Mouse (Mus musculus) stomach, postnatal 0 days (tissue): ENCODE data around the gene Mt1.

Source experiments
- CTCF ChIP-seq: IDR thresholded peaks from 2 replicates; pipeline ENCODE4 v1.5.1; 2016; ENCODE audit warnings: antibody characterized with exemption, low read depth, mild to moderate bottlenecking, moderate library complexity
- EP300 ChIP-seq: optimal IDR thresholded peaks from 2 replicates; pipeline ENCODE3; 2016; ENCODE audit warnings: antibody characterized with exemption

DNA sequence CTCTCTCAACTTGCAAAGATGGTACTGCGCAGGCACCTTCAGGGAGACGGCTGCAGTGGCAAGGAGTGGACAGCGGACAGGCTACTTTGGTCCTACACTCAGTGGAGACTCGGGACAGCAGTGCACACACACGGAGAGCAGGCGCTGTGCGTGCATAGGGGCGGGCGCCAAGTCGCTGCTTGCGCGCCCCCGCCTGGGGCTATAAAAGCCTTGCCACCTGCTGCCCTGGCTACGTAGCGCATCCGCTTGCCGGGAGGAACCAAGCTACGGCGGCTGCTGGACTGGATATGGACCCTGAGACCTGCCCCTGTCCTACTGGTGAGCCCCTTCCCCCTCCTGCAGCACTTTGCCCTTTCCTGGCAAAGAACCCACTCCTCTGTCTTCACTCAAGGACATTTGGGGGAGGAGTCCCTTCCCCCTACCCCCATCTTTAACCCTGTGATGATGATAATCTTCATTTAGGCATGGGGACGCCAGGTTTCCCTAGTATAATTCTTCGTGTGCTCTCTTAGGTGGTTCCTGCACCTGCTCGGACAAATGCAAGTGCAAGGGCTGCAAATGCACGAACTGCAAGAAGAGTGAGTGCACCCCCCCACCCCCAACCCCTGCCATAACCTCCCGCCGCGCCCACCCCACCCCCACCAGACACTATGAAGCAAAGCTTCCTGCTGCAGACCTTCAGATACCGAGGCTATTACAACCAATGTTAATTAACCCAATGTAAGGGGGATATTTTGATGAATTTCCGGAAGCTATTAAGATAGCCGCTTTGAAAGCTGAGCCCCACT is 26.2 kb upstream of the Mt1 start, which contains the start of gene Mt3:
- TF ChIP-seq CTCF, result peak; percentile 60
- no peak for TF ChIP-seq EP300
